Mouse (Mus musculus) heart, embryonic 15.5 days (tissue): ENCODE measurements around the gene Mbtps1. TPM values are rescaled to one million over a fixed set of nuclear protein-coding genes. Genes with fewer than 3 reads are reported as not detected.

Experiments used
- ATAC-seq: fragments of 200-750 bp; cut with Nextera tagmentation; replicated peaks from 2 replicates; pipeline ENCODE4 v1.8.0; 2017; ENCODE audit warnings: low read depth, moderate TSS enrichment; ENCODE audit not compliant: insufficient number of reproducible peaks, insufficient read depth, low FRiP score
- H3K27ac ChIP-seq: fragments of 300-500 bp; sonication (generic); 2 replicates; pipeline ENCODE4 v1.5.1; 2015; ENCODE audit warnings: mild to moderate bottlenecking, inconsistent platforms
- H3K27me3 ChIP-seq: fragments of 300-500 bp; sonication (generic); 2 replicates; pipeline ENCODE4 v1.6.1; 2015; ENCODE audit warnings: inconsistent platforms
- H3K36me3 ChIP-seq: fragments of 300-500 bp; sonication (generic); 2 replicates; pipeline ENCODE4 v1.6.1; 2015; ENCODE audit warnings: mild to moderate bottlenecking, inconsistent platforms
- H3K4me1 ChIP-seq: fragments of 300-500 bp; sonication (generic); replicated peaks from 2 replicates; pipeline ENCODE4 v1.6.1; 2015; ENCODE audit warnings: inconsistent platforms
- H3K4me2 ChIP-seq: fragments of 300-500 bp; sonication (generic); 2 replicates; pipeline ENCODE4 v1.6.1; 2015; ENCODE audit warnings: inconsistent platforms, mild to moderate bottlenecking, moderate library complexity
- H3K4me3 ChIP-seq: fragments of 300-500 bp; sonication (generic); 2 replicates; pipeline ENCODE4 v1.5.1; 2015; ENCODE audit warnings: mild to moderate bottlenecking, inconsistent platforms
- H3K9ac ChIP-seq: fragments of 300-500 bp; sonication (generic); 2 replicates; pipeline ENCODE4 v1.6.1; 2015; ENCODE audit warnings: mild to moderate bottlenecking, inconsistent platforms
- H3K9me3 ChIP-seq: fragments of 300-500 bp; sonication (generic); replicated peaks from 2 replicates; pipeline ENCODE4 v1.6.1; 2016; ENCODE audit warnings: inconsistent platforms
- WGBS: fragments of 180-500 bp; shearing (Covaris S2); methylation state at CpG from one replicate; pipeline ENCODE4 v1.1.7; 2015; ENCODE audit warnings: mixed read lengths; 5-methylcytosine and 5-hydroxymethylcytosine counted together
- polyA plus RNA-seq: library from polyadenylated mRNA; unstranded; fragments of >200 nt; fragmentation: Nextera tagmentation; extraction: Ambion mirVana; gene quantifications from 2 replicates; pipeline ENCODE4 v1.2.1, GENCODE M21; 2015

Mbtps1 gene
- polyA plus RNA-seq, 1 experiment from 2014 or later: 57.2 TPM

- ATAC-seq: no peak
- no peak overlapping the region for H3K4me2 ChIP-seq
- no peaks in the 10 kb centered on the region for H3K36me3 ChIP-seq
- peaks cover 24% of the 10 kb centered on the region for H3K27me3 ChIP-seq
- no peak overlapping the region for H3K9ac ChIP-seq
- WGBS: 53% methylated on average over 13 of the region's 13 CpGs
- peaks cover 13% of the 10 kb centered on the region for H3K4me1 ChIP-seq
- H3K9me3 ChIP-seq: no peaks in the 10 kb centered on the region
- H3K27ac ChIP-seq: no peak overlapping the region
- no peak overlapping the region for H3K4me3 ChIP-seq
These were observed 20.6 kb upstream of the Mbtps1 start for GRCm38 (mm10) chr8:119579096-119579495.

GRCm38 (mm10) chr8:119575366-119575726, 16.8 kb upstream of the Mbtps1 start:
- peaks cover 17% of the 10 kb centered on the region for H3K4me1 ChIP-seq
- no peak overlapping the region for H3K27ac ChIP-seq
- no peak; the same call in 1 of the 2 replicates for ATAC-seq
- 2% methylated on average over 16 of the region's 16 CpGs for WGBS
- H3K9me3 ChIP-seq: no peaks in the 10 kb centered on the region
- H3K36me3 ChIP-seq: no peaks in the 10 kb centered on the region
- peak overlapping the region; percentile 73 for H3K9ac ChIP-seq
- peaks cover 24% of the 10 kb centered on the region for H3K27me3 ChIP-seq
- H3K4me3 ChIP-seq: peak overlapping the region; percentile 74
- H3K4me2 ChIP-seq: peak overlapping the region; percentile 85

DNA sequence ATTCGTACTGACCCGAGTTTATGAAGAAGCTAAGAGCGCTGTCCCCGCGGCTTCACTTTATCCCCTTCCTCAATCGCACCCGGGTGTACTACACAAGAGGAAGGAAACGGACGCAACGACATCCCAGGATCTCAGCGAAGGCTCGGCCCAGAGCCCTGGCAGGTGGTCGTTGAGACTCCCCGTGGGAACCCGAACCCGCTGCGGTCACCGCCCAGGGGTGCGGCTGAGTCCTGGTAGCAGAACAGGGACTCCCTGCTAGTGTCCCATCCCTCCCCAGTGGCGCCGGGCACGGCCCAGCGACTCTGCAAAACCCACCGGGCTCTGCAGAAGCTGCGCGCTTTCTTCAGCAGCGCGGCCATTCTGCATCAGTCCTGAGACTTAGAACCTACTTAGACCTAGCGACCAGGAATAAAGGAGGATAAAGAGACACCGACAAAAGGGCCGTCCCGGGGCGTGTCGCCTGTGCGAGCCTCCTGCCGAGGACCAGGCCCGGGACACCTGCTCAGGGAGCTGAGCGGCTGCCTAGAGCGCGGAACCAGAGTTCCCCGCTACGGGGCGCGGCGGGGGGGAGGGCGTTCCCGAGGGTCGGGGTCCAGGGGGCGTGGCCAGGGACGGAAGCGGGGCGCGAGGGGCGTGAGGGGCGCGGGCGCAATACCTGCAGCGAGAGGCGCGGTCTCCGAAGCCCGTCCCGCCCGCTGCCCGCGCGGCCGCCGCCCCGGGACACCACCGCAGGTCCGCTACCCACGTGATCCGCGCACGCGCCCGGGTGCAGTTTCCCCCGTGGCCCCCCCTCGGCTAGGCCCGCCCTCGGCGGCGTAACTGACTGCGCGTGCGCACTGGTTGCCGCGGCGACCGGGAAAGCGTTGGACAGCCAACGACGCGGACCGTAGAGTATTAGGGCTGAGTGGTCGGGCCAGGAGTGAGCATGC, 16.2 kb upstream of the Mbtps1 start, which contains the start of the genes Hsdl1 and Dnaaf1:
Gene Hsdl1, minus strand, starts transcription at position 747 of the 929 bp plus-strand sequence.
Gene Dnaaf1, plus strand, starts transcription at position 799 of the 929 bp plus-strand sequence.
- Histone ChIP-seq H3K36me3 (no peaks in the 10 kb centered on the region), H3K4me1 (peaks cover 14% of the 10 kb centered on the region), H3K27me3 (peaks cover 24% of the 10 kb centered on the region), H3K4me3 (peak within 1 kb of the TSS; percentile 74), H3K9me3 (no peaks in the 10 kb centered on the region), H3K27ac (peak within 1 kb of the TSS; percentile 59), H3K4me2 (peak within 1 kb of the TSS; percentile 85), H3K9ac (peak within 1 kb of the TSS; percentile 73)
- under 1% methylated on average over 70 of the region's 97 CpGs for WGBS
- peak; percentile 90 for ATAC-seq

GRCm38 (mm10) chr8:119572411-119572810, 13.9 kb upstream of the Mbtps1 start:
- Histone ChIP-seq H3K27me3 (peaks cover 17% of the 10 kb centered on the region), H3K9me3 (no peaks in the 10 kb centered on the region), H3K27ac (no peak overlapping the region), H3K4me1 (peaks cover 14% of the 10 kb centered on the region), H3K36me3 (peaks cover 7% of the 10 kb centered on the region), H3K4me3 (no peak overlapping the region), H3K4me2 (no peak overlapping the region), H3K9ac (no peak overlapping the region)
- ATAC-seq: no peak
- 73% methylated on average over 4 of the region's 4 CpGs for WGBS

GRCm38 (mm10) chr8:119571135-119571534, 12.6 kb upstream of the Mbtps1 start:
- H3K9me3 ChIP-seq: no peaks in the 10 kb centered on the region
- no peak overlapping the region for H3K27ac ChIP-seq
- ATAC-seq: no peak
- no peak overlapping the region for H3K4me3 ChIP-seq
- H3K4me1 ChIP-seq: peaks cover 14% of the 10 kb centered on the region
- H3K27me3 ChIP-seq: peaks cover 7% of the 10 kb centered on the region
- 82% methylated on average over 6 of the region's 6 CpGs for WGBS
- no peak overlapping the region for H3K9ac ChIP-seq
- peaks cover 15% of the 10 kb centered on the region for H3K36me3 ChIP-seq
- H3K4me2 ChIP-seq: no peak overlapping the region

GRCm38 (mm10) chr8:119569881-119570280, 11.3 kb upstream of the Mbtps1 start:
- no peak for ATAC-seq
- Histone ChIP-seq H3K36me3 (peaks cover 27% of the 10 kb centered on the region), H3K9me3 (no peaks in the 10 kb centered on the region), H3K27ac (no peak overlapping the region), H3K27me3 (no peaks in the 10 kb centered on the region), H3K4me3 (no peak overlapping the region), H3K4me1 (peaks cover 9% of the 10 kb centered on the region), H3K4me2 (no peak overlapping the region), H3K9ac (no peak overlapping the region)
- WGBS: 45% methylated on average over 4 of the region's 4 CpGs

GRCm38 (mm10) chr8:119568951-119569350, 10.4 kb upstream of the Mbtps1 start:
- H3K36me3 ChIP-seq: peaks cover 35% of the 10 kb centered on the region
- no peaks in the 10 kb centered on the region for H3K27me3 ChIP-seq
- H3K9me3 ChIP-seq: no peaks in the 10 kb centered on the region
- H3K4me1 ChIP-seq: peaks cover 5% of the 10 kb centered on the region
- H3K9ac ChIP-seq: no peak overlapping the region
- 66% methylated on average over 7 of the region's 7 CpGs for WGBS
- H3K4me2 ChIP-seq: no peak overlapping the region
- no peak overlapping the region for H3K27ac ChIP-seq
- ATAC-seq: no peak
- no peak overlapping the region for H3K4me3 ChIP-seq

GRCm38 (mm10) chr8:119568251-119568650, 9.7 kb upstream of the Mbtps1 start:
- Histone ChIP-seq H3K4me2 (no peak overlapping the region), H3K36me3 (peaks cover 41% of the 10 kb centered on the region), H3K27ac (no peak overlapping the region), H3K27me3 (no peaks in the 10 kb centered on the region), H3K9ac (no peak overlapping the region), H3K4me1 (no peaks in the 10 kb centered on the region), H3K9me3 (no peaks in the 10 kb centered on the region), H3K4me3 (no peak overlapping the region)
- no peak for ATAC-seq
- 86% methylated on average over 9 of the region's 9 CpGs for WGBS

- Histone ChIP-seq H3K9ac (no peak overlapping the region), H3K27ac (no peak overlapping the region), H3K4me1 (no peaks in the 10 kb centered on the region), H3K27me3 (no peaks in the 10 kb centered on the region), H3K4me2 (no peak overlapping the region), H3K36me3 (peaks cover 52% of the 10 kb centered on the region), H3K9me3 (no peaks in the 10 kb centered on the region), H3K4me3 (no peak overlapping the region)
- 57% methylated on average over 11 of the region's 11 CpGs for WGBS
- ATAC-seq: no peak
These were observed 7.8 kb upstream of the Mbtps1 start for GRCm38 (mm10) chr8:119566367-119566766.

- 85% methylated on average over 14 of the region's 14 CpGs for WGBS
- Histone ChIP-seq H3K4me2 (no peak overlapping the region), H3K27ac (no peak overlapping the region), H3K4me3 (no peak overlapping the region), H3K9me3 (no peaks in the 10 kb centered on the region), H3K36me3 (peaks cover 52% of the 10 kb centered on the region), H3K4me1 (peaks cover 6% of the 10 kb centered on the region), H3K9ac (no peak overlapping the region), H3K27me3 (no peaks in the 10 kb centered on the region)
- no peak for ATAC-seq
These were observed 5.3 kb upstream of the Mbtps1 start for GRCm38 (mm10) chr8:119563849-119564251.

DNA sequence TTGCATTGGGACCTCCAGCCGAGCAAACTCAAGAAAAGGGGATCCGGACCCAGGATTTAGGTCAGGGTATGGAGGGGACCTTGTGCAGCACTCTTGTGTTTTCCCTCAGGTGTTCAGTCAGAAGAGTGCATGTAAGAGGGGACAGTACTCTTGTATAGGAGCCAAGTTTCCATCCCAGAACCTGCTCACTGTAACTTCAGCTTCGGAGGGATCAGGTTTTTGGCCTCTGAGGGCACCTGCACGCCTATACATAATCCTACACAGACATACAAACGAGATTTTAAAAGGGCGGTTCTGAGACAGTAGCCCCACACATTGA, 826 bp upstream of the Mbtps1 start:
- Histone ChIP-seq H3K27me3 (no peaks in the 10 kb centered on the region), H3K4me2 (peak overlapping the region; percentile 65), H3K4me3 (peak overlapping the region; percentile 96; the same call in 1 of the 2 replicates), H3K27ac (peak overlapping the region; percentile 65), H3K9me3 (no peaks in the 10 kb centered on the region), H3K36me3 (peaks cover 21% of the 10 kb centered on the region; the same call in 1 of the 2 replicates), H3K4me1 (peaks cover 21% of the 10 kb centered on the region), H3K9ac (0 out of 2 replicates have a peak overlapping the region, but pooled peaks have one; percentile 56)
- ATAC-seq: no peak
- WGBS: 85% methylated on average over 6 of the region's 6 CpGs
